Comparison of ENCODE assay signal across 8 mouse cellular contexts in the genomic region with DNA sequence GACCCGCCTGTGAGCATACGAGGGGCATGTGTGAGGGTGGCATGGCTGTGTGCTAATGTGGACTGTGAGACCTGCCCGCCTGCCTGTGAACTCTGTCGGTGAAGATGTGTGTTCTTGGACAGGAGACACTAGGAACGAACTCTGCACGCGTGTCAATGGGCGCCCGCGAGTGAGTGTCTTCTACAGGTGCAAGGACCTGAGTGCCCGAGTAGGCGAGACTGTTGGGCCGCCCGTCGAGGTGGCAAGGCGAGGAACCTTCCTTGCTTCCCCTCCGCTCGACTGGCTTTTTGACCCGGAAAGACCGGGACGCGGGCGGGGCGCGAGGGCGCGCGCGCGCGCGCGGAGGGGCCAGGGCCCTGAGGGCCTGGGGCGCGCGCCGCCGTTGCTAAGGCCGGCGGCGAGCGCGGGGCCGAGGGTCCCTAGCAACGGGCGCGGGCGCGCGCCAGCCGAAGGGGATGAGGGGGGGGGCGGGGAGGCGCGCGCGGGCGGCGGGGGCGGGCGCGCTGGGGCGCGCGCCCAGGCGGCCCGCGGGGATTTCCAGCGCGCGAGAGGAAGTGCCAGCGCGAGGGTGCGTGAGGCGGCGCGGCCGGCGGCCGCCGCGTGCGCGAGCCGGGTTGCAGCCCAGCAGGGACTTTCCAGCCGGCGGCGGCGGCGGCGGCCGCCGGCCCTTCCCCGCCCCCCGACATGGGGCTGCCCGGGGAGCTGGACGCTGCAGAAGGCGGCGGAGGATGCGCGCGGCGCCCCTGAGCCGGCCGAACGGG. TPM values are rescaled to one million over a fixed set of nuclear protein-coding genes. Genes with fewer than 3 reads are reported as not detected.
DNase-seq lines count a peak whose midpoint lies in the region; ATAC-seq and TF ChIP-seq lines count a peak whose summit lies in the region.

A gene (plus strand): TSS at position 540 of the 761 bp plus-strand sequence.

- 22% methylated on average over 15 of the region's 105 CpGs for WGBS in embryonic facial prominence, embryonic 14.5 days
- WGBS in heart, embryonic 16.5 days: 8% methylated on average over 52 of the region's 105 CpGs
- 7% methylated on average over 40 of the region's 105 CpGs for WGBS in liver, postnatal 0 days (ENCODE audit: insufficient replicate concordance)
- 5% methylated on average over 88 of the region's 105 CpGs for WGBS in neural tube, embryonic 12.5 days
- 5% methylated on average over 79 of the region's 105 CpGs for WGBS in stomach, embryonic 16.5 days

- H3K36me3 ChIP-seq in embryonic facial prominence, embryonic 14.5 days (ENCODE audit: control insufficient read depth, insufficient read depth, low read length): no peaks in the 10 kb centered on the region
- no peaks in the 10 kb centered on the region for H3K36me3 ChIP-seq in heart, embryonic 16.5 days (ENCODE audit: control insufficient read depth, insufficient read depth)
- no peaks in the 10 kb centered on the region for H3K36me3 ChIP-seq in liver, postnatal 0 days (replicated peaks; ENCODE audit: insufficient read depth, low read length)
- no peaks in the 10 kb centered on the region; the same call in 1 of the 2 replicates for H3K36me3 ChIP-seq in neural tube, embryonic 12.5 days
- H3K36me3 ChIP-seq in stomach, embryonic 16.5 days (ENCODE audit: control insufficient read depth, insufficient read depth, low read length): no peaks in the 10 kb centered on the region

- H3K27me3 ChIP-seq in embryonic facial prominence, embryonic 14.5 days (replicated peaks; ENCODE audit: control insufficient read depth, insufficient read depth, low read length): no peaks in the 10 kb centered on the region
- no peaks in the 10 kb centered on the region for H3K27me3 ChIP-seq in heart, embryonic 16.5 days (ENCODE audit: control insufficient read depth, insufficient read depth, low read length)
- no peaks in the 10 kb centered on the region for H3K27me3 ChIP-seq in liver, postnatal 0 days (ENCODE audit: insufficient read depth, low read length)
- no peaks in the 10 kb centered on the region for H3K27me3 ChIP-seq in neural tube, embryonic 12.5 days (replicated peaks)
- no peaks in the 10 kb centered on the region for H3K27me3 ChIP-seq in stomach, embryonic 16.5 days (ENCODE audit: control insufficient read depth, insufficient read depth, low read length)

- H3K4me2 ChIP-seq in embryonic facial prominence, embryonic 14.5 days (ENCODE audit: low read depth, low read length): peak within 1 kb of the TSS; percentile 92
- H3K4me2 ChIP-seq in heart, embryonic 16.5 days (ENCODE audit: low read depth, low read length): peak within 1 kb of the TSS; percentile 90
- peak within 1 kb of the TSS; percentile 84 for H3K4me2 ChIP-seq in liver, postnatal 0 days (ENCODE audit: low read depth, low read length)
- peak within 1 kb of the TSS; percentile 64 for H3K4me2 ChIP-seq in neural tube, embryonic 12.5 days (replicated peaks)
- H3K4me2 ChIP-seq in stomach, embryonic 16.5 days (ENCODE audit: low read depth, low read length): peak within 1 kb of the TSS; percentile 89

- H3K27ac ChIP-seq in embryonic facial prominence, embryonic 14.5 days (replicated peaks; ENCODE audit: low read depth, low read length): peak within 1 kb of the TSS; percentile 85
- peak within 1 kb of the TSS; percentile 83 for H3K27ac ChIP-seq in heart, embryonic 16.5 days (ENCODE audit: low read length)
- peak within 1 kb of the TSS; percentile 81 for H3K27ac ChIP-seq in liver, postnatal 0 days (ENCODE audit: low read depth)
- H3K27ac ChIP-seq in neural tube, embryonic 12.5 days: peak within 1 kb of the TSS; percentile 72
- H3K27ac ChIP-seq in stomach, embryonic 16.5 days (ENCODE audit: low read length): peak within 1 kb of the TSS; percentile 78

- no peak for TF ChIP-seq EP300 in liver, postnatal 0 days (IDR thresholded peaks at IDR 0.05; ENCODE audit: low read depth)

- no peaks in the 10 kb centered on the region for H3K9me3 ChIP-seq in embryonic facial prominence, embryonic 14.5 days (ENCODE audit: control insufficient read depth, low read length)
- no peaks in the 10 kb centered on the region for H3K9me3 ChIP-seq in heart, embryonic 16.5 days (replicated peaks; ENCODE audit: control insufficient read depth, low read length)
- H3K9me3 ChIP-seq in liver, postnatal 0 days (ENCODE audit: low read length): no peaks in the 10 kb centered on the region
- no peaks in the 10 kb centered on the region for H3K9me3 ChIP-seq in neural tube, embryonic 12.5 days
- H3K9me3 ChIP-seq in stomach, embryonic 16.5 days (replicated peaks; ENCODE audit: control insufficient read depth, low read length): no peaks in the 10 kb centered on the region

- peaks cover 14% of the 10 kb centered on the region for H3K4me1 ChIP-seq in embryonic facial prominence, embryonic 14.5 days (ENCODE audit: control insufficient read depth, insufficient read depth, low read length)
- H3K4me1 ChIP-seq in heart, embryonic 16.5 days (ENCODE audit: control insufficient read depth, insufficient read depth, low read length): peaks cover 31% of the 10 kb centered on the region
- H3K4me1 ChIP-seq in liver, postnatal 0 days (ENCODE audit: insufficient read depth): peaks cover 39% of the 10 kb centered on the region
- H3K4me1 ChIP-seq in neural tube, embryonic 12.5 days: peaks cover 43% of the 10 kb centered on the region
- peaks cover 17% of the 10 kb centered on the region for H3K4me1 ChIP-seq in stomach, embryonic 16.5 days (ENCODE audit: control insufficient read depth, insufficient read depth, low read length)

- H3K4me3 ChIP-seq in embryonic facial prominence, embryonic 14.5 days (ENCODE audit: low read depth, low read length): peak within 1 kb of the TSS; percentile 87
- H3K4me3 ChIP-seq in heart, embryonic 16.5 days (ENCODE audit: low read length): peak within 1 kb of the TSS; percentile 92
- H3K4me3 ChIP-seq in liver, postnatal 0 days (ENCODE audit: low read depth, low read length): peak within 1 kb of the TSS; percentile 73
- peak within 1 kb of the TSS; percentile 91 for H3K4me3 ChIP-seq in neural tube, embryonic 12.5 days
- peak within 1 kb of the TSS; percentile 80 for H3K4me3 ChIP-seq in stomach, embryonic 16.5 days (replicated peaks; ENCODE audit: low read length)

- ATAC-seq in embryonic facial prominence, embryonic 14.5 days (ENCODE audit: low read depth): peak; percentile 37
- peak; percentile 61 for ATAC-seq in heart, embryonic 16.5 days (replicated peaks; ENCODE audit: extremely low read depth, insufficient read depth, low FRiP score)
- peak; percentile 73 for ATAC-seq in liver, postnatal 0 days
- ATAC-seq in neural tube, embryonic 12.5 days (ENCODE audit: low FRiP score, low read depth): peak; percentile 14
- ATAC-seq in stomach, embryonic 16.5 days (ENCODE audit: insufficient read depth, low FRiP score): peak; percentile 73

- DNase-seq in CD4-positive helper T cell, adult 2 months (ENCODE audit: low read depth, low spot score): peak; percentile 91
- DNase-seq in adrenal gland, postnatal 25 days: peak; percentile 79
- peak; percentile 80 for DNase-seq in embryonic facial prominence, embryonic 14.5 days (ENCODE audit: low spot score)
- peak; percentile 69 to 90 for DNase-seq in kidney, postnatal 25 days
- DNase-seq in liver, postnatal 0 days: peak; percentile 80

- H3K9ac ChIP-seq in embryonic facial prominence, embryonic 14.5 days (ENCODE audit: low read depth, low read length): peak within 1 kb of the TSS; percentile 89
- H3K9ac ChIP-seq in heart, embryonic 16.5 days (ENCODE audit: low read length): peak within 1 kb of the TSS; percentile 90
- peak within 1 kb of the TSS; percentile 78 for H3K9ac ChIP-seq in liver, postnatal 0 days (replicated peaks)
- H3K9ac ChIP-seq in neural tube, embryonic 12.5 days: peak within 1 kb of the TSS; percentile 88
- H3K9ac ChIP-seq in stomach, embryonic 16.5 days (ENCODE audit: low read length): peak within 1 kb of the TSS; percentile 88

- no peak for TF ChIP-seq CTCF in liver, postnatal 0 days (IDR thresholded peaks at IDR 0.05; ENCODE audit: low read depth)

RNA-seq across cellular contexts. Expression of the gene that starts here (rescaled TPM):
- total RNA-seq in adrenal gland, postnatal 25 days (2021): 31.6 and 32.4 TPM in 2 replicates
- 12.5 and 13.4 TPM in 2 replicates for polyA plus RNA-seq in embryonic facial prominence, embryonic 14.5 days (2014; fragmentation: Nextera tagmentation; extraction: Ambion mirVana)
- polyA plus RNA-seq in heart, embryonic 16.5 days (2015; fragmentation: Nextera tagmentation; extraction: Ambion mirVana): 6.0 and 6.5 TPM in 2 replicates
- polyA plus RNA-seq in liver, postnatal 0 days (2015; fragmentation: Nextera tagmentation; extraction: Ambion mirVana): 1.9 and 2.5 TPM in 2 replicates
- polyA plus RNA-seq in neural tube, embryonic 12.5 days (2016; fragmentation: Nextera tagmentation; extraction: Ambion mirVana): 20.3 and 22.8 TPM in 2 replicates
- 8.2 and 8.4 TPM in 2 replicates for polyA plus RNA-seq in stomach, embryonic 16.5 days (2015; fragmentation: Nextera tagmentation; extraction: Ambion mirVana)

Comparison
In these comparisons a context has a peak if more than half of its experiments do, and no peak if none do; other contexts are left out.
1. Peak in every context shown above with its lines: DNase-seq, ATAC-seq, H3K4me3 ChIP-seq and H3K27ac ChIP-seq.
2. ATAC-seq: peak in every context shown above with its lines; median percentile 73 in liver, postnatal 0 days; 73 in stomach, embryonic 16.5 days; 61 in heart, embryonic 16.5 days; 37 in embryonic facial prominence, embryonic 14.5 days; 14 in neural tube, embryonic 12.5 days.